Comparison of ENCODE assay signal across 7 mouse cellular contexts in the genomic region with DNA sequence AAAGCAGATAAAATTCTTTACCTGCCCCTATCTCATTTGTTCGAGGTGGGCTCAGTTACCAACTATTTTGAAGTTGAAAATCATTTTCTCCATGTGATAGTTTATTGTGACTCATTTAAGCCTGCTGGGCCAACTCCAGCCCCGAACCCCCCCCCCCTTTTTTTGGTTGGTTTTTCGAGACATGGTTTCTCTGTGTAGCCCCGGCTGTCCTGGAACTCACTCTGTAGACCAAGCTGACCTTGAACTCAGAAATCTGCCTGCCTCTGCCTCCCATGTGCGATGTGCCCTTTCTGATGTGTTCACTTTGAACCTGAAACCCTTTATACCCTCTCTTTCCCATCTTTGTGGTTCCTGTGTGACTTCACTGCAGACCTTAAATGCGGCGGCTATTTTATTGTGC. TPM values are rescaled to one million over a fixed set of nuclear protein-coding genes. Genes with fewer than 3 reads are reported as not detected.
A peak's percentile ranks its signal among the peaks of the same experiment; 100 is the strongest.
DNase-seq lines count a peak whose midpoint lies in the region; ATAC-seq and TF ChIP-seq lines count a peak whose summit lies in the region.

No protein-coding gene starts in this region.

- peak; percentile 14; the same call in 1 of the 2 replicates for ATAC-seq in lung, postnatal 0 days
- no peak for ATAC-seq in limb, embryonic 13.5 days (ENCODE audit: low FRiP score, low read depth)
- ATAC-seq in stomach, embryonic 14.5 days (ENCODE audit: insufficient number of reproducible peaks, insufficient read depth, low FRiP score, low read depth), result no peak
- ATAC-seq in megakaryocyte progenitor cell, adult 5-6 weeks (replicated peaks; ENCODE audit: poor library complexity), result no peak

- H3K9me3 ChIP-seq in lung, postnatal 0 days (ENCODE audit: low read length), result no peaks in the 10 kb centered on the region
- H3K9me3 ChIP-seq in forebrain, embryonic 10.5 days, result no peaks in the 10 kb centered on the region
- H3K9me3 ChIP-seq in limb, embryonic 13.5 days, result no peaks in the 10 kb centered on the region
- H3K9me3 ChIP-seq in stomach, embryonic 14.5 days (ENCODE audit: control insufficient read depth, low read depth, low read length), result no peaks in the 10 kb centered on the region

- H3K27ac ChIP-seq in lung, postnatal 0 days (ENCODE audit: low read length), result peak overlapping the region; percentile 82
- peak overlapping the region; percentile 94 for H3K27ac ChIP-seq in forebrain, embryonic 10.5 days
- no peak overlapping the region; the same call in 1 of the 2 replicates for H3K27ac ChIP-seq in limb, embryonic 13.5 days
- H3K27ac ChIP-seq in stomach, embryonic 14.5 days (ENCODE audit: low read length), result peak overlapping the region; percentile 77; the same call in 1 of the 2 replicates

- peak overlapping the region; percentile 52 for H3K4me2 ChIP-seq in lung, postnatal 0 days (replicated peaks; ENCODE audit: low read depth, low read length)
- H3K4me2 ChIP-seq in limb, embryonic 13.5 days (replicated peaks), result peak overlapping the region; percentile 53
- peak overlapping the region; percentile 33 for H3K4me2 ChIP-seq in stomach, embryonic 14.5 days (replicated peaks; ENCODE audit: low read depth, low read length)

- no peak for TF ChIP-seq CTCF in lung, postnatal 0 days (IDR thresholded peaks at IDR 0.05)

- DNase-seq in lung, postnatal 0 days (ENCODE audit: low spot score), result no peak
- DNase-seq in lung, postnatal 25 days (ENCODE audit: low spot score), result no peak
- no peak for DNase-seq in forebrain, embryonic 10.5 days (ENCODE audit: extremely low spot score, low spot score)
- DNase-seq in cerebellum, adult 11-12 months, result no peak

- H3K9ac ChIP-seq in lung, postnatal 0 days (replicated peaks; ENCODE audit: low read depth), result peak overlapping the region; percentile 41; the same call in 1 of the 2 replicates
- no peak overlapping the region for H3K9ac ChIP-seq in limb, embryonic 13.5 days
- H3K9ac ChIP-seq in stomach, embryonic 14.5 days (replicated peaks; ENCODE audit: low read depth, low read length), result no peak overlapping the region

- WGBS in lung, postnatal 0 days, result 47% methylated on average over 7 of the region's 7 CpGs
- 58% methylated on average over 7 of the region's 7 CpGs for WGBS in forebrain, embryonic 10.5 days
- 31% methylated on average over 7 of the region's 7 CpGs for WGBS in limb, embryonic 13.5 days
- 46% methylated on average over 7 of the region's 7 CpGs for WGBS in stomach, embryonic 14.5 days

- peak overlapping the region; percentile 39 for H3K4me3 ChIP-seq in lung, postnatal 0 days (ENCODE audit: low read depth, low read length)
- peak overlapping the region; percentile 60 for H3K4me3 ChIP-seq in forebrain, embryonic 10.5 days
- peak overlapping the region; percentile 51 for H3K4me3 ChIP-seq in limb, embryonic 13.5 days
- peak overlapping the region; percentile 42 for H3K4me3 ChIP-seq in stomach, embryonic 14.5 days (ENCODE audit: low read depth, low read length)

- H3K36me3 ChIP-seq in lung, postnatal 0 days (ENCODE audit: insufficient read depth, low read length), result no peaks in the 10 kb centered on the region
- H3K36me3 ChIP-seq in forebrain, embryonic 10.5 days (replicated peaks), result no peaks in the 10 kb centered on the region
- no peaks in the 10 kb centered on the region for H3K36me3 ChIP-seq in limb, embryonic 13.5 days
- no peaks in the 10 kb centered on the region for H3K36me3 ChIP-seq in stomach, embryonic 14.5 days (ENCODE audit: control insufficient read depth, insufficient read depth, low read length)

- H3K27me3 ChIP-seq in lung, postnatal 0 days (replicated peaks; ENCODE audit: insufficient read depth, low read length), result no peaks in the 10 kb centered on the region
- peaks cover 3% of the 10 kb centered on the region; the same call in 1 of the 2 replicates for H3K27me3 ChIP-seq in forebrain, embryonic 10.5 days (ENCODE audit: poor library complexity, severe bottlenecking)
- no peaks in the 10 kb centered on the region for H3K27me3 ChIP-seq in limb, embryonic 13.5 days
- H3K27me3 ChIP-seq in stomach, embryonic 14.5 days (ENCODE audit: control insufficient read depth, insufficient read depth, low read length), result no peaks in the 10 kb centered on the region

- no peak for TF ChIP-seq EP300 in lung, postnatal 0 days (IDR thresholded peaks at IDR 0.05)

- H3K4me1 ChIP-seq in lung, postnatal 0 days (ENCODE audit: insufficient read depth, low read depth, low read length), result no peaks in the 10 kb centered on the region
- H3K4me1 ChIP-seq in forebrain, embryonic 10.5 days, result peaks cover 6% of the 10 kb centered on the region
- H3K4me1 ChIP-seq in limb, embryonic 13.5 days, result peaks cover 5% of the 10 kb centered on the region; the same call in 1 of the 2 replicates
- no peaks in the 10 kb centered on the region for H3K4me1 ChIP-seq in stomach, embryonic 14.5 days (ENCODE audit: control insufficient read depth, insufficient read depth, low read length)

RNA-seq across cellular contexts. Expression of gene Slc25a53, which starts 0.4 kb away (rescaled TPM):
- 8.5 and 9.0 TPM in 2 replicates for polyA plus RNA-seq in lung, postnatal 0 days (2015; fragmentation: Nextera tagmentation; extraction: Ambion mirVana)
- polyA plus RNA-seq in forebrain, embryonic 10.5 days (2016; fragmentation: Nextera tagmentation; extraction: Ambion mirVana), result 11.1 and 12.3 TPM in 2 replicates
- polyA plus RNA-seq in limb, embryonic 13.5 days (2015; fragmentation: Nextera tagmentation; extraction: Ambion mirVana), result 12.4 and 14.8 TPM in 2 replicates
- 10.6 and 14.4 TPM in 2 replicates for polyA plus RNA-seq in stomach, embryonic 14.5 days (2014; fragmentation: Nextera tagmentation; extraction: Ambion mirVana)
- total RNA-seq in megakaryocyte progenitor cell, adult 5-6 weeks (2015), result 8.4 TPM in 2 replicates
- 4.8 and 12.2 TPM in 2 replicates for total RNA-seq in megakaryocyte progenitor cell, adult 5-6 weeks (2017)

RNA-seq across cellular contexts. Expression of gene Fam199x, which starts 10.9 kb away (rescaled TPM):
- polyA plus RNA-seq in lung, postnatal 0 days (2015; fragmentation: Nextera tagmentation; extraction: Ambion mirVana), result 5.7 and 6.7 TPM in 2 replicates
- 15.5 and 17.2 TPM in 2 replicates for polyA plus RNA-seq in forebrain, embryonic 10.5 days (2016; fragmentation: Nextera tagmentation; extraction: Ambion mirVana)
- polyA plus RNA-seq in limb, embryonic 13.5 days (2015; fragmentation: Nextera tagmentation; extraction: Ambion mirVana), result 8.7 and 9.4 TPM in 2 replicates
- polyA plus RNA-seq in stomach, embryonic 14.5 days (2014; fragmentation: Nextera tagmentation; extraction: Ambion mirVana), result 9.9 and 10.6 TPM in 2 replicates
- total RNA-seq in megakaryocyte progenitor cell, adult 5-6 weeks (2015), result 5.6 and 5.9 TPM in 2 replicates
- 9.3 and 11.7 TPM in 2 replicates for total RNA-seq in megakaryocyte progenitor cell, adult 5-6 weeks (2017)

RNA-seq across cellular contexts. Expression of gene Zcchc18, which starts 45.5 kb away (rescaled TPM):
- polyA plus RNA-seq in lung, postnatal 0 days (2015; fragmentation: Nextera tagmentation; extraction: Ambion mirVana), result 0.88 and 1.5 TPM in 2 replicates
- 53.7 and 62.2 TPM in 2 replicates for polyA plus RNA-seq in forebrain, embryonic 10.5 days (2016; fragmentation: Nextera tagmentation; extraction: Ambion mirVana)
- polyA plus RNA-seq in limb, embryonic 13.5 days (2015; fragmentation: Nextera tagmentation; extraction: Ambion mirVana), result 34.6 and 37.0 TPM in 2 replicates
- 19.2 and 21.4 TPM in 2 replicates for polyA plus RNA-seq in stomach, embryonic 14.5 days (2014; fragmentation: Nextera tagmentation; extraction: Ambion mirVana)
- not detected in 2 replicates for total RNA-seq in megakaryocyte progenitor cell, adult 5-6 weeks (2015)
- total RNA-seq in megakaryocyte progenitor cell, adult 5-6 weeks (2017), result 0.14 and 0.25 TPM in 2 replicates
